Mouse (Mus musculus) testis, adult 2 months (tissue): Measurements from ENCODE around the gene Psmd6. TPM values are rescaled to one million over a fixed set of nuclear protein-coding genes. Genes with fewer than 3 reads are reported as not detected.
A peak's percentile ranks its signal among the peaks of the same experiment; 100 is the strongest.

ENCODE experiments used
- H3K27ac ChIP-seq: fragments of 200-500 bp; 2 replicates; pipeline ENCODE4 v1.5.1; 2012; ENCODE audit warnings: low read depth, low read length; ENCODE audit not compliant: control insufficient read depth, insufficient read depth
- H3K27me3 ChIP-seq: fragments of 200-500 bp; 2 replicates; pipeline ENCODE4 v1.6.1; 2012; ENCODE audit warnings: mild to moderate bottlenecking, low read length, moderate library complexity; ENCODE audit not compliant: control insufficient read depth, insufficient read depth
- H3K36me3 ChIP-seq: fragments of 200-500 bp; 2 replicates; pipeline ENCODE4 v1.6.1; 2012; ENCODE audit warnings: mild to moderate bottlenecking, low read length; ENCODE audit not compliant: control insufficient read depth, insufficient read depth
- H3K4me1 ChIP-seq: fragments of 200-500 bp; 2 replicates; pipeline ENCODE4 v1.6.1; 2012; ENCODE audit warnings: low read length; ENCODE audit not compliant: control insufficient read depth, insufficient read depth
- H3K4me3 ChIP-seq: fragments of 200-500 bp; 2 replicates; pipeline ENCODE4 v1.5.1; 2012; ENCODE audit warnings: low read depth, mild to moderate bottlenecking, low read length, moderate library complexity, mixed read lengths; ENCODE audit not compliant: control insufficient read depth
- CTCF ChIP-seq: fragments of 200-500 bp; IDR thresholded peaks from 2 replicates; pipeline ENCODE4 v1.5.1; 2012; ENCODE audit warnings: low read depth, mild to moderate bottlenecking, inconsistent platforms, low read length, moderate library complexity; ENCODE audit not compliant: control insufficient read depth, insufficient read depth, insufficient replicate concordance
- POLR2A ChIP-seq: fragments of 200-500 bp; IDR thresholded peaks from 2 replicates; pipeline ENCODE4 v1.6.1; 2012; ENCODE audit warnings: low read depth, mild to moderate bottlenecking, inconsistent platforms, low read length, moderate library complexity; ENCODE audit not compliant: control insufficient read depth
- polyA plus RNA-seq: library from polyadenylated mRNA; depleted of rRNA; stranded (reverse); fragments of >200 nt; gene quantifications from 2 replicates; pipeline ENCODE4 v1.2.3, GENCODE M21; 2012

Gene Psmd6
- polyA plus RNA-seq, 1 experiment: 30.3 TPM

DNA sequence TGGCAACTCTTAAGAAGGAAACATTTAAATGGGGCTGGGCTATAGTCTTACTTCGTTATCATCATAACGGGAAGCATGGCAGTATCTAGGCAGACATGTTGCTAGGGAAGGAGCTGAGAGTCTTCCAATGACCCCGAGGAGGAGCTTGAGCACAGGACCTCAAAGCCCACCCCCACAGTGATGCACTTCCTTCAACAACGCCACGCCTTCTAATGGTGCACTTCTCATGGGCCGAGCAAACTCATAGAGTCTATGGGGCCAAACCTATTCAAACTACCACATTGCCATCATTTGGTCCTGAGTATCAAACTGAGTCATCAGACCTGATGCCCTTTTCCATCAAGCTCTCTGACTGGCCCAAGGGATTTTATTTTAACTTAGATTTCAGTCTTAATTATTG is 30.2 kb downstream of the Psmd6 start:
- H3K4me1 ChIP-seq: no peaks in the 10 kb centered on the region
- H3K36me3 ChIP-seq: peaks cover 2% of the 10 kb centered on the region
- H3K27ac ChIP-seq: no peak overlapping the region
- no peaks in the 10 kb centered on the region for H3K27me3 ChIP-seq
- no peak for TF ChIP-seq CTCF
- no peak for TF ChIP-seq POLR2A
- no peak overlapping the region for H3K4me3 ChIP-seq

GRCm38 (mm10) chr14:14088016-14088791 is 32.6 kb downstream of the Psmd6 start:
- no peak overlapping the region for H3K27ac ChIP-seq
- TF ChIP-seq CTCF (no peak), POLR2A (no peak)
- H3K27me3 ChIP-seq: no peaks in the 10 kb centered on the region
- H3K36me3 ChIP-seq: peaks cover 2% of the 10 kb centered on the region
- H3K4me1 ChIP-seq: no peaks in the 10 kb centered on the region
- H3K4me3 ChIP-seq: no peak overlapping the region

GRCm38 (mm10) chr14:14087348-14087747 is 33.4 kb downstream of the Psmd6 start:
- H3K36me3 ChIP-seq: peaks cover 2% of the 10 kb centered on the region
- TF ChIP-seq POLR2A (no peak), CTCF (no peak)

GRCm38 (mm10) chr14:14086711-14087263 is 34.0 kb downstream of the Psmd6 start:
- Histone ChIP-seq H3K4me1 (no peaks in the 10 kb centered on the region), H3K27me3 (no peaks in the 10 kb centered on the region), H3K36me3 (peaks cover 2% of the 10 kb centered on the region), H3K4me3 (no peak overlapping the region), H3K27ac (no peak overlapping the region)
- TF ChIP-seq POLR2A: no peak

More at GRCm38 (mm10) chr14:14087348-14087747, 33.4 kb downstream of the Psmd6 start:
- Histone ChIP-seq H3K4me1 (no peaks in the 10 kb centered on the region), H3K27me3 (no peaks in the 10 kb centered on the region), H3K4me3 (no peak overlapping the region), H3K27ac (no peak overlapping the region)

DNA sequence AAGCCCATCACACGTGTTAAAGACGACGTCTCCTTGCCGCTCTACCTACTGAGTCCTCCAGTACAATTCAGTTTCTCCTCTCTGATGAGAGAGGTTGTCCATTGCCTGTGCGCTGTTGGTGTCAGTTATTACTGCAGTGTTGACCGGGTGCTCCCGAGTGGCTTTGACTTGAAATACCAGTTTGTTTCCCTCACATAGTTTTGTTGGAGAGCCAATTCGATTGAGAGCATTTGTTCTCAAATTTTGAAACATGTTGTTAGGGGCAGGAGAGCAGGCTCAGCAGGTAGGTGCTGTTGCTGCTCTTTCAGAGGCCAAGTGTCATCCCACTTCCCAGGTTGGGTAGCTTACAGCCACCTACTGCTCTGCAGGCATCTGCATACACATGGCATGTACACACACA is 37.0 kb downstream of the Psmd6 start:
- no peaks in the 10 kb centered on the region for H3K27me3 ChIP-seq
- no peak overlapping the region for H3K27ac ChIP-seq
- H3K4me3 ChIP-seq: no peak overlapping the region
- TF ChIP-seq POLR2A (no peak), CTCF (no peak)
- no peaks in the 10 kb centered on the region for H3K4me1 ChIP-seq
- H3K36me3 ChIP-seq: no peaks in the 10 kb centered on the region

DNA sequence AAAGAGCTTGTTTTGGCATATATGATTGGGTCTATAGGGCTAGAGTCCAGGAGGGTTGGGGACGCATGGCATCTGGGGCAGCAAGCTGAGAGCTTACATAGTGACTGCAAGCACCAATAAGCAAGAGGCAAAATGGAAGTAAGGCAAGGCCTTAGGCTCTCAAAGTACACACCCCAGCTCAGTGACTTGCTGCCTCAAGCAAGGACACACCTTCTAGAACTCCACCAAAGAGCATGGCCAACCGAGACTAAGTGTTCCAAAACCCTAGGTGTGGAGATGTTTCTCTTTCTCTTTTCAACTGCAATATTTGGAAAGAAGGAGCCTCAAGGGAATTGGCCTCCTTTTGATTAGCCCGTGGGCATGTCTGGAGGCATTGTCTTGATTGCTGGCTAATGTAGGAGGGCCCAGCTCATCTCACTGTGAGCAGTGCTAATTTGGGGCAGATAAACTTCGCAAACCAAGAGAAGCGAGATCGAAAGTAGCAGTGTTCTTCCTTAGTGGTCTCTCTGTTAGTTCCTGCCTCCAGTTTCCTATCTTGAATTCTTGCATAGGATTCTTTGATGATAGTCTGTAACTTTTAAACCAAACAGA is 40.1 kb downstream of the Psmd6 start:
- peak overlapping the region; percentile 29 for H3K4me3 ChIP-seq
- TF ChIP-seq POLR2A (no peak), CTCF (no peak)
- no peaks in the 10 kb centered on the region for H3K27me3 ChIP-seq
- H3K36me3 ChIP-seq: no peaks in the 10 kb centered on the region
- no peaks in the 10 kb centered on the region for H3K4me1 ChIP-seq
- H3K27ac ChIP-seq: peak overlapping the region; percentile 42; the same call in 1 of the 2 replicates

- Histone ChIP-seq H3K27me3 (no peaks in the 10 kb centered on the region), H3K4me1 (no peaks in the 10 kb centered on the region), H3K36me3 (no peaks in the 10 kb centered on the region), H3K4me3 (no peak overlapping the region), H3K27ac (no peak overlapping the region)
- TF ChIP-seq CTCF (no peak), POLR2A (no peak)
These were observed 49.3 kb downstream of the Psmd6 start for GRCm38 (mm10) chr14:14071456-14071855.
